Mouse (Mus musculus) heart, embryonic 11.5 days (tissue): Measurements from ENCODE around the gene Otud5. TPM values are rescaled to one million over a fixed set of nuclear protein-coding genes. Genes with fewer than 3 reads are reported as not detected.

ENCODE experiments used
- ATAC-seq: fragments of 200-750 bp; cut with Nextera tagmentation; replicated peaks from 2 replicates; pipeline ENCODE4 v1.8.0; 2017; ENCODE audit warnings: moderate library complexity; ENCODE audit not compliant: insufficient number of reproducible peaks, low FRiP score, low TSS enrichment
- H3K27ac ChIP-seq: fragments of 300-500 bp; sonication (generic); 2 replicates; pipeline ENCODE4 v1.5.1; 2014; ENCODE audit warnings: mild to moderate bottlenecking, low read depth, low read length
- H3K27me3 ChIP-seq: fragments of 300-500 bp; sonication (generic); 2 replicates; pipeline ENCODE4 v1.6.1; 2014; ENCODE audit warnings: mild to moderate bottlenecking, low read length, mixed read lengths; ENCODE audit not compliant: control insufficient read depth, insufficient read depth
- H3K36me3 ChIP-seq: fragments of 300-500 bp; sonication (generic); 2 replicates; pipeline ENCODE4 v1.6.1; 2014; ENCODE audit warnings: mild to moderate bottlenecking, low read length, moderate library complexity, mixed read lengths; ENCODE audit not compliant: control insufficient read depth, insufficient read depth
- H3K4me1 ChIP-seq: fragments of 300-500 bp; sonication (generic); 2 replicates; pipeline ENCODE4 v1.6.1; 2014; ENCODE audit warnings: low read length; ENCODE audit not compliant: control insufficient read depth, insufficient read depth
- H3K4me2 ChIP-seq: fragments of 300-500 bp; sonication (generic); 2 replicates; pipeline ENCODE4 v1.6.1; 2014; ENCODE audit warnings: mild to moderate bottlenecking, moderate library complexity
- H3K4me3 ChIP-seq: fragments of 300-500 bp; sonication (generic); 2 replicates; pipeline ENCODE4 v1.5.1; 2014; ENCODE audit warnings: low read depth, low read length
- H3K9ac ChIP-seq: fragments of 300-500 bp; sonication (generic); 2 replicates; pipeline ENCODE4 v1.6.1; 2014; ENCODE audit warnings: mild to moderate bottlenecking, low read depth, low read length, moderate library complexity
- H3K9me3 ChIP-seq: fragments of 300-500 bp; sonication (generic); replicated peaks from 2 replicates; pipeline ENCODE4 v1.6.1; 2016; ENCODE audit warnings: low read length; ENCODE audit not compliant: control insufficient read depth
- WGBS: fragments of 180-500 bp; shearing (Covaris S2); extraction: QIAGEN DNeasy Blood & Tissue Kit; methylation state at CpG from one replicate; pipeline ENCODE4 v1.1.7; 2014; ENCODE audit not compliant: insufficient replicate concordance; 5-methylcytosine and 5-hydroxymethylcytosine counted together
- microRNA counts: library from miRNA; unstranded; fragments of <30 nt; microRNA quantifications from one replicate; lab custom pipeline; 2015
- microRNA-seq: library from miRNA; unstranded; fragments of <30 nt; microRNA quantifications from one replicate; pipeline ENCODE4, GENCODE M21; 2016; ENCODE audit warnings: borderline number of aligned reads
- polyA plus RNA-seq: library from polyadenylated mRNA; unstranded; fragments of >200 nt; fragmentation: Nextera tagmentation; extraction: Ambion mirVana; gene quantifications from 2 replicates; pipeline ENCODE4 v1.2.1, GENCODE M21; 2014

Otud5 gene
- polyA plus RNA-seq, 1 experiment from 2014 or later, result 23.7 TPM

- Histone ChIP-seq H3K36me3 (no peaks in the 10 kb centered on the region), H3K27me3 (peaks cover 77% of the 10 kb centered on the region), H3K4me2 (peak overlapping the region; percentile 56), H3K27ac (no peak overlapping the region), H3K9me3 (no peaks in the 10 kb centered on the region), H3K9ac (no peak overlapping the region), H3K4me1 (no peaks in the 10 kb centered on the region), H3K4me3 (peak overlapping the region; percentile 34)
- WGBS, result 9% methylated on average over 47 of the region's 48 CpGs
- no peak for ATAC-seq
Measured at GRCm38 (mm10) chrX:7922032-7922431, 80.9 kb downstream of the Otud5 start.

MicroRNA genes within 50 kb of the gene (microRNA counts, 519-probe panel; counts per million panel counts)
- 2,932 counts per million, percentile 11 among the panel's probes with 10 or more counts for microRNA mmu-miR-1198 (lab: Ali Mortazavi, UCI)

Small RNA genes within 50 kb of the gene (microRNA-seq; reads per million reads assigned to microRNA genes)
- 29.5 reads per million, percentile 53 among the genes with 10 or more reads in this experiment for gene Mir1198

Other genes with a start within 250 kb of the Otud5 start
- 17.4 and 18.7 TPM in 2 replicates for gene Ccdc22, start 235.8 kb upstream of the Otud5 start, polyA plus RNA-seq
- not detected in 2 replicates for gene Cacna1f, start 234.3 kb upstream of the Otud5 start, polyA plus RNA-seq
- 0.74 and 1.6 TPM in 2 replicates for gene Syp, start 202.9 kb upstream of the Otud5 start, polyA plus RNA-seq
- gene Prickle3, start 184.1 kb upstream of the Otud5 start, polyA plus RNA-seq, result 4.4 and 5.2 TPM in 2 replicates
- 171 and 181 TPM in 2 replicates for gene Plp2, start 170.0 kb upstream of the Otud5 start, polyA plus RNA-seq
- gene Magix, start 160.1 kb upstream of the Otud5 start, polyA plus RNA-seq, result not detected in 2 replicates
- gene Gpkow, start 144.2 kb upstream of the Otud5 start, polyA plus RNA-seq, result 31.2 and 35.7 TPM in 2 replicates
- gene Wdr45, start 127.0 kb upstream of the Otud5 start, polyA plus RNA-seq, result 16.0 and 16.2 TPM in 2 replicates
- 0.34 TPM in 1 of 2 replicates, not detected in the other for gene Gm45208, start 119.1 kb upstream of the Otud5 start, polyA plus RNA-seq
- gene Praf2, start 112.9 kb upstream of the Otud5 start, polyA plus RNA-seq, result 52.3 and 55.9 TPM in 2 replicates
- 5.2 and 8.5 TPM in 2 replicates for gene Ccdc120, start 90.5 kb upstream of the Otud5 start, polyA plus RNA-seq
- gene Tfe3, start 78.8 kb upstream of the Otud5 start, polyA plus RNA-seq, result 12.1 and 15.0 TPM in 2 replicates
- gene Gripap1, start 51.6 kb upstream of the Otud5 start, polyA plus RNA-seq, result 26.5 and 26.8 TPM in 2 replicates
- gene Kcnd1, start 19.1 kb upstream of the Otud5 start, polyA plus RNA-seq, result 1.6 TPM in 2 replicates
- gene Pim2, start 36.9 kb downstream of the Otud5 start, polyA plus RNA-seq, result 5.2 and 5.7 TPM in 2 replicates
- 16.9 and 19.1 TPM in 2 replicates for gene Slc35a2, start 42.7 kb downstream of the Otud5 start, polyA plus RNA-seq
- 81.0 and 88.2 TPM in 2 replicates for gene Pqbp1, start 57.9 kb downstream of the Otud5 start, polyA plus RNA-seq
- 135 and 152 TPM in 2 replicates for gene Timm17b, start 58.0 kb downstream of the Otud5 start, polyA plus RNA-seq
- gene Gm10491, start 66.5 kb downstream of the Otud5 start, polyA plus RNA-seq, result not detected in 2 replicates
- gene Gm10490, start 68.2 kb downstream of the Otud5 start, polyA plus RNA-seq, result not detected in 2 replicates
- gene Pcsk1n, start 78.5 kb downstream of the Otud5 start, polyA plus RNA-seq, result 0.10 and 0.23 TPM in 2 replicates
- gene Eras, start 87.2 kb downstream of the Otud5 start, polyA plus RNA-seq, result not detected in 2 replicates
- gene Hdac6, start 106.5 kb downstream of the Otud5 start, polyA plus RNA-seq, result 23.8 and 27.2 TPM in 2 replicates
- gene Gata1, start 136.7 kb downstream of the Otud5 start, polyA plus RNA-seq, result 13.7 and 16.6 TPM in 2 replicates
- gene Glod5, start 177.1 kb downstream of the Otud5 start, polyA plus RNA-seq, result 0.82 TPM in 1 of 2 replicates, not detected in the other
- 46.1 and 48.6 TPM in 2 replicates for gene Suv39h1, start 233.4 kb downstream of the Otud5 start, polyA plus RNA-seq
- 0.39 and 0.43 TPM in 2 replicates for gene Was, start 249.1 kb downstream of the Otud5 start, polyA plus RNA-seq